Mouse (Mus musculus): ENCODE results near the gene Pfkp. TPM values are rescaled to one million over a fixed set of nuclear protein-coding genes. Genes with fewer than 3 reads are reported as not detected.

The Pfkp gene
- polyA plus RNA-seq (2012; rRNA removed; ENCODE audit: low replicate concordance), result 92.1 and 123 TPM in 2 replicates

DNA sequence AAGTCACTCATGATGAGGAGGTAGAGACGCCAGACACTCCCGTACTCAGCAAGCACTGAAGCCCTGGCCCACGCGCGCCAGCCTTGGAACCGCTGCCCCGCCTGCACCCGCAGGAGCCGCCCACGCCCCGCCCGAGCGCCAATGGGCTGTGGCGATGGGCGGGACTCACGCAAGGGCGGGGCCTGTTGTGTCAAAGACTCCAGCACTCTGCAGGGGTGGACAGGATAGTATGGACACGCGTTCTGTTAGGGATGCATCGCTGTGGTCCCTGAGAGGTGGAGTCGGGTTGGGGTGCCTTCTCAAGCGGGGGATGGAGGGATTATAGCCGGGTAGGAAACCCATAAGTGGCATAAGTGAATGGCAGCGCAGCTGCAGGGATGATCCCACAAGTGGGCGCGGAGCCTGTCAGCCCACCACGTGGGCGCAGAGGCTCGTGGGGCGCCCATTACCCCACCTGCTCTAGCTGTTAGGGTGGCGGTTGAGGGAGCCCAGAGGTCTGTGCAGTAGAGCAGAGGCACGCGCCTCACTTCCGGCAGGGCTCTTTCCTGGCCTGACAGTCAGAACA is at the start of gene Pfkp:
Pfkp (minus strand) TSS at position 109 of the 565 bp plus-strand sequence.

Other genes starting within 250 kb of the Pfkp start
- gene Pitrm1, start 100.6 kb downstream of the Pfkp start, polyA plus RNA-seq (2012; rRNA removed; ENCODE audit: low replicate concordance), result 3.8 and 8.3 TPM in 2 replicates